Mouse (Mus musculus): ENCODE results near the gene Rnf168. TPM values are rescaled to one million over a fixed set of nuclear protein-coding genes. Genes with fewer than 3 reads are reported as not detected.
A peak's percentile ranks its signal among the peaks of the same experiment; 100 is the strongest.

Rnf168 gene
- polyA plus RNA-seq, 1 experiment from 2014 or later: 26.9 TPM

MicroRNA genes within 50 kb of the gene (microRNA counts, 519-probe panel; counts per million panel counts)
- microRNA mmu-miR-1946a: 2,211 counts per million, percentile 26 among the panel's probes with 10 or more counts

Small RNA genes lying within 50 kb of the gene (microRNA-seq; reads per million reads assigned to microRNA genes)
- gene Mir1946a: not detected

Other genes with a start within 250 kb of the Rnf168 start
- gene Pak2, start 198.1 kb upstream of the Rnf168 start, polyA plus RNA-seq (2015; fragmentation: Nextera tagmentation; extraction: Ambion mirVana): 30.1 and 31.8 TPM in 2 replicates
- gene Pigx, start 177.7 kb upstream of the Rnf168 start, polyA plus RNA-seq (2015; fragmentation: Nextera tagmentation; extraction: Ambion mirVana): 101 TPM in 2 replicates
- 44.2 and 48.2 TPM in 2 replicates for gene Cep19, start 177.7 kb upstream of the Rnf168 start, polyA plus RNA-seq (2015; fragmentation: Nextera tagmentation; extraction: Ambion mirVana)
- gene Nrros, start 111.9 kb upstream of the Rnf168 start, polyA plus RNA-seq (2015; fragmentation: Nextera tagmentation; extraction: Ambion mirVana): 8.0 and 8.4 TPM in 2 replicates
- gene Bex6, start 97.6 kb upstream of the Rnf168 start, polyA plus RNA-seq (2015; fragmentation: Nextera tagmentation; extraction: Ambion mirVana): not detected in 2 replicates
- gene Fbxo45, start 30.3 kb upstream of the Rnf168 start, polyA plus RNA-seq (2015; fragmentation: Nextera tagmentation; extraction: Ambion mirVana): 20.5 and 21.8 TPM in 2 replicates
- 13.9 and 15.1 TPM in 2 replicates for gene Wdr53, start 30.2 kb upstream of the Rnf168 start, polyA plus RNA-seq (2015; fragmentation: Nextera tagmentation; extraction: Ambion mirVana)
- not detected in 2 replicates for gene Smco1, start 6.0 kb upstream of the Rnf168 start, polyA plus RNA-seq (2015; fragmentation: Nextera tagmentation; extraction: Ambion mirVana)
- gene Ubxn7, start 54.8 kb downstream of the Rnf168 start, polyA plus RNA-seq (2015; fragmentation: Nextera tagmentation; extraction: Ambion mirVana): 19.1 and 23.0 TPM in 2 replicates
- not detected in 2 replicates for gene Tm4sf19, start 123.0 kb downstream of the Rnf168 start, polyA plus RNA-seq (2015; fragmentation: Nextera tagmentation; extraction: Ambion mirVana)
- gene Tctex1d2, start 142.2 kb downstream of the Rnf168 start, polyA plus RNA-seq (2015; fragmentation: Nextera tagmentation; extraction: Ambion mirVana): 34.5 and 39.0 TPM in 2 replicates
- gene Pcyt1a, start 153.5 kb downstream of the Rnf168 start, polyA plus RNA-seq (2015; fragmentation: Nextera tagmentation; extraction: Ambion mirVana): 45.6 and 46.8 TPM in 2 replicates
- gene Slc51a, start 210.4 kb downstream of the Rnf168 start, polyA plus RNA-seq (2015; fragmentation: Nextera tagmentation; extraction: Ambion mirVana): 0.16 and 0.30 TPM in 2 replicates
- 0.22 and 0.24 TPM in 2 replicates for gene Zdhhc19, start 218.8 kb downstream of the Rnf168 start, polyA plus RNA-seq (2015; fragmentation: Nextera tagmentation; extraction: Ambion mirVana)

All from hindbrain, embryonic 15.5 days (tissue).